Mouse (Mus musculus) spleen, embryonic (tissue): ENCODE measurements around the gene Cplx2.

ENCODE experiments used
- CTCF ChIA-PET: fragments of 350-600 bp; sonication (Branson Sonifier 250); formaldehyde crosslinking; loops from one replicate; lab custom pipeline; 2022; lab: Charles Lee

The Cplx2 gene

DNA sequence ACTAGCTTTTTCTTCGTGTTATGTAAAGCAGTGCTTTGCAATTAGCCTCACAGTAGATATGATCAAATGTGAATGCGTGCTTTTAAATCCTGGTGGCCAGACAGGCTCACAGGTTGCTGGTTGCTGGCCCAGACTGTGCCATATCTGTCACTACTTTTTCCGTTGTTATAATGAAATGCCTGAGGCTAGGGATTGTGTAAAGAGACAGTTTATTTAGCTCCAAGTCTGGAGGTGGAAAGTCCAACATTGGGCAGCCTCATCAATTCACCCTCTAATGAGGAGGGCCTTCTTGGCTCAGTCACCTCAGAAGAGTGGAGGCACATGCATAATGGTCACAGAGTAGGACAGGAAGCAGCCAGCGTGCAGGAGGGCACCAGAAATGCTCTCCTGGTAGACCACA is 31.2 kb downstream of the Cplx2 start:
- CTCF ChIA-PET: no interaction called here

- CTCF ChIA-PET: no interaction called here
Measured at GRCm38 (mm10) chr13:54403224-54404070, 32.3 kb downstream of the Cplx2 start.

DNA sequence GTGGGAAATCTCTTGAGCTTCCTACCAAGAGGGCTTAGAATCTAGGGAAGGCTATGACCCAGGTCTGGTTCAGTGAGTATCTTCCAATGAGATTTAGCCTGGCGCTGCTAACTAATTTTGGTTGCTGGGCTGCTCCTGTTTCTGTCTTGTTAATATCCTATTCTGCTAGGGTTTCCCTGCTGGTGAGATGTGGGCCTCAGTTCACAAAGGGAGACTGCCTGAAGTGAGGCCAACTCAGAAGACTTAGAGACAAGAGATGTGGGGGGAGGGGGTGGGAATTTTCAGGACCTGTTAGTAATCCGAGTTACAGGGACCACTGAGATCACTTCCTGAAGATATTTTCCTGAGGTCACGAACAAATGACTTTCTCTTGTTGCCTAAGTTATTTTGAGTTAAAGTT is 33.1 kb downstream of the Cplx2 start:
- CTCF ChIA-PET: no interaction called here

- CTCF ChIA-PET: no interaction called here
Measured at GRCm38 (mm10) chr13:54405805-54406204, 34.7 kb downstream of the Cplx2 start.

GRCm38 (mm10) chr13:54411656-54412055 is 40.5 kb downstream of the Cplx2 start:
- CTCF ChIA-PET: interaction anchor here (0.7 kb wide), 1 partner anchor 17 kb away, joined by 15 read pairs; no protein-coding TSS in a partner anchor

GRCm38 (mm10) chr13:54412236-54412635 is 41.1 kb downstream of the Cplx2 start:
- CTCF ChIA-PET: no interaction called here

GRCm38 (mm10) chr13:54412721-54413120 is 41.6 kb downstream of the Cplx2 start:
- CTCF ChIA-PET: no interaction called here

DNA sequence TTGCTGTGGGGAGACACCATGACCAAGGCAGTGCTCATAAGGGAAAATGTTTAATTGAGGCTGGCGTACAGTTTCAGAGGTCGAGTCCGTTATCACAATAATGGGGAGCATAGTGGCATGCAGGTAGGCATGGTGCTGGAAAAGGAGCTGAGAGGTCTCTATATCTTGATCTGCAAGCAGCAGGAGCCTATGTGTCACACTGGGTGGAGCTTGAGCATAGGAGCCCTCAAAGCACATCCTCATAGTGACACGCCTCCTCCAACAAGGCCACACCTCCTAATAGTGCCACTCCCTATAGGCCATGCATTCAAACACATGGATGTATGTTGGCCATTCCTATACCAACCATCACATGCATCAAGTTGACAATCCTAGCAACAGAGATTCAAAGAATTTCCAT is 43.9 kb downstream of the Cplx2 start:
- CTCF ChIA-PET: no interaction called here

- CTCF ChIA-PET: interaction anchor here (0.5 kb wide), 1 partner anchor 20 kb away, joined by 4 read pairs; no protein-coding TSS in a partner anchor
Measured at GRCm38 (mm10) chr13:54418781-54419327, 47.7 kb downstream of the Cplx2 start.

GRCm38 (mm10) chr13:54420226-54420625 is 49.1 kb downstream of the Cplx2 start:
- CTCF ChIA-PET: interaction anchor here (0.6 kb wide), 1 partner anchor 173 kb away, joined by 3 read pairs; no protein-coding TSS in a partner anchor

- CTCF ChIA-PET: no interaction called here
Measured at GRCm38 (mm10) chr13:54425269-54425668, 54.1 kb downstream of the Cplx2 start.

DNA sequence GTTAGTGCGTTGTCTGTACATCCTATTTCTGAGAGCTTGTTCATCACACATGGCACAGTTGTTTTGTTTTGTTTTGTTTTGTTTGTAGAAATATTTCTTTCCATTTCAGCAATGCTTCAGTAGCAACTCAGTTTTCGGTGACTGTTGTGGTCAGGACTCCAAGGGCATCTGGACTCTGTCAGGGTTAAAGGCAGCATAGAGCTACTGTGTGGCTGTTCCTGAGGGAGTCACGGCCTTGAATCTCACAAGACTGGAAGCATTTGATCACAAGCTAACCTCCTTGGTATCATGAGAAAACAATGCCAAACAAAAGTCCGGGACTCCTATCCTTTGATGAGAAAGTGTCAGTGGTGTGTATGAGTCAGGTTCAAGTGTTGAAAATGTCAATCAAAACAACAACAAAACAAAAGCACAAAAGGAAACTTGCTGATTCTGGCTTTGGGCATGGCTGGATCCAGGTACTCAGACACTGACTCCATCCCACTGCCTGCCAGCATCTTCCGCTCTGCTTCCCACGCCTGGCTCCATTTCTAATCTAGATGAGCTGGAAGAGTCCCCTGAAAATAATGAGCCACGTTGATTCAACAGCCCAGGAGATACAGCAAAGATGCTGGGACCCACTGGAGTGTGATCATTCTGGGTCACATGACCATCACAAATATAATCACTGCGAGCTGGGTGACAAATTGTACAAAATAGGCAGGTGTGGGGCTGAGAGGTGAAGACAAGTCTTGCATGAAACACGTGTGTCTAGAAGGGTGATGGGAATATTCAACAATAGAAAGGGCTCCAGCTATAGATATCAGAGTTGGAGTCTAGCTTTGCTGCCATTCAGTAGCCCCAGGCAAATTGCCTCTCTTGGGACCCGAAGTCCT is 55.9 kb downstream of the Cplx2 start:
- CTCF ChIA-PET: interaction anchor here (0.6 kb wide), 1 partner anchor 1767 kb away, joined by 4 read pairs; no protein-coding TSS in a partner anchor

DNA sequence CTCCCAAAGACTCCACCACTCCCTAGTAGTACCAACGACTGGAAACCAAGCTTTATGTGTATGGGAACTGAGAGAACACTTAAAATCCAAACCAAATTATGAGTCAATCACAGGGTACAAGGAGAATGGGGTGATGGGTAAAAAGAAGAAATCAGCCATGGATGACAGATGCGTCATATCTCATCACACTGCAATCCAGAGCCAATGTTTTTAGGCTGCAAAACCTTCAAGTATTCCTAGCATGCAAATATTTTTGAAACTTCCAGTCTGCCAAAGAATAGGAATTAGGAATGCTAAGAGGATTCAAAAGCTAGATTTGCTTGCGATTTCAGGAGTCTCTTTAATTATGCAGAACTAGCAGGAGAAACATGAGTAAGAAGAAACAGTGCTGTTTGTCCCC is 57.6 kb downstream of the Cplx2 start:
- CTCF ChIA-PET: no interaction called here

DNA sequence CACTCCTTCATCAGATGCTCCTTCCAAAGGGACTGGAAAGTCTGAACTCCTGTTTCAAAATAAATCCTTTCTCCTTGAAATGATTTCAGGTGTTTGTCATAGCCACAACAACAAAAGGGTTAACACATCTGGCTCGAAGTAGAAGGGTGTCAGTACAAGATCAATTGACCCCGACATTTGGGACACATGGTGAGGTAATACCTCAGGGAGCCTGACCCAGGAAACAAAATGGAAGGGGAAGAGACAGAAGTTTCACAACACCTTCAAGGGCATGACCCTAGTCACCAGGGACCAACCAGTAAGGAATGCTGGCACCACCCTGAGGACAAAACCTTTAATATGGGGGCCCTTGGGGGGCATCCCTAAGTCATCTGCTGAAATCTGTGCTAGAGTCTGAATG is 58.9 kb downstream of the Cplx2 start:
- CTCF ChIA-PET: interaction anchor here (0.6 to 0.7 kb wide), 2 partner anchors 76 to 1753 kb away, joined by 3 to 14 read pairs; no protein-coding TSS in a partner anchor

- CTCF ChIA-PET: no interaction called here
Measured at GRCm38 (mm10) chr13:54431161-54431560, 60.0 kb downstream of the Cplx2 start.
